Mouse (Mus musculus) MEL (cell line): ENCODE measurements at regions not wholly inside any gene's neighbourhood (a gene's known extent, or its start where the extent isn't known, plus 50 kb on each side); places are given as distances from the start of the nearest gene placed in this dataset.

Source experiments
- DNase-seq: peaks from one replicate; pipeline ENCODE4 v3.0.0; 2011; ENCODE audit warnings: low read depth, low spot score
- H3K27ac ChIP-seq: 2 replicates; pipeline ENCODE4 v1.5.1; 2012; ENCODE audit warnings: low read depth, mild to moderate bottlenecking, control low read depth, low read length, moderate library complexity; ENCODE audit not compliant: control insufficient read depth
- H3K27me3 ChIP-seq, 2 experiments: fragments of 150-350 bp in 1 of 2; sonication (generic) in 1 of 2; 2 replicates each; pipeline ENCODE4 v1.6.1; 2012; ENCODE audit warnings: low read length in 2 of 2, mild to moderate bottlenecking in 2 of 2, improper control_type of control experiment in 1 of 2, moderate library complexity in 1 of 2; ENCODE audit not compliant: insufficient read depth in 2 of 2, control insufficient read depth in 1 of 2
- H3K36me3 ChIP-seq, 2 experiments: 2 replicates each; pipeline ENCODE4 v1.6.1; 2012 to 2014; ENCODE audit warnings: low read length in 2 of 2, improper control_type of control experiment in 1 of 2, inconsistent platforms in 1 of 2, mild to moderate bottlenecking in 1 of 2; ENCODE audit not compliant: insufficient read depth in 2 of 2, control insufficient read depth in 1 of 2
- H3K4me1 ChIP-seq, 2 experiments: fragments of 150-350 bp in 1 of 2; sonication (generic) in 1 of 2; 2 replicates each; pipeline ENCODE4 v1.6.1; 2012; ENCODE audit warnings: low read length in 2 of 2, improper control_type of control experiment in 1 of 2, mild to moderate bottlenecking in 1 of 2; ENCODE audit not compliant: insufficient read depth in 2 of 2, control insufficient read depth in 1 of 2
- H3K4me3 ChIP-seq, 2 experiments: fragments of 150-350 bp in 1 of 2; sonication (generic) in 1 of 2; 2 replicates each; pipeline ENCODE4 v1.5.1; 2012; ENCODE audit warnings: low read depth in 2 of 2, low read length in 2 of 2, mild to moderate bottlenecking in 2 of 2, moderate library complexity in 2 of 2, control low read depth in 1 of 2, improper control_type of control experiment in 1 of 2; ENCODE audit not compliant: control insufficient read depth in 1 of 2, insufficient read depth in 1 of 2
- H3K79me2 ChIP-seq: 2 replicates; pipeline ENCODE4 v1.6.1; 2012; ENCODE audit warnings: mild to moderate bottlenecking, low read length, moderate library complexity; ENCODE audit not compliant: control insufficient read depth, poor library complexity, insufficient read depth
- H3K9ac ChIP-seq: 2 replicates; pipeline ENCODE4 v1.6.1; 2012; ENCODE audit warnings: low read depth, mild to moderate bottlenecking, control low read depth, low read length, moderate library complexity; ENCODE audit not compliant: control insufficient read depth, poor library complexity, severe bottlenecking
- H3K9me3 ChIP-seq: fragments of 150-350 bp; sonication (generic); replicated peaks from 2 replicates; pipeline ENCODE4 v1.6.1; 2012; ENCODE audit warnings: mild to moderate bottlenecking, low read length, improper control_type of control experiment, moderate library complexity; ENCODE audit not compliant: insufficient read depth
- BHLHE40 ChIP-seq: IDR thresholded peaks from 2 replicates; pipeline ENCODE4 v1.6.1; 2012; ENCODE audit warnings: low read depth, mild to moderate bottlenecking, inconsistent platforms, low read length, improper control_type of control experiment, borderline replicate concordance
- CTCF ChIP-seq, 3 experiments: IDR thresholded peaks in 2 of 3; conservative IDR thresholded peaks in 1 of 3; 2 replicates each; pipeline ENCODE4 v1.5.1; 2011 to 2012; ENCODE audit warnings: low read length in 3 of 3, low read depth in 2 of 3, mild to moderate bottlenecking in 2 of 3, improper control_type of control experiment in 1 of 3, inconsistent platforms in 1 of 3, mixed read lengths in 1 of 3, moderate library complexity in 1 of 3; ENCODE audit not compliant: control insufficient read depth in 1 of 3, insufficient read depth in 1 of 3, poor library complexity in 1 of 3, severe bottlenecking in 1 of 3
- GABPA ChIP-seq: IDR thresholded peaks from 2 replicates; pipeline ENCODE4 v1.6.1; 2012; ENCODE audit warnings: low read depth, mild to moderate bottlenecking, inconsistent platforms, low read length, improper control_type of control experiment, moderate library complexity
- GATA1 ChIP-seq: IDR thresholded peaks from 2 replicates; pipeline ENCODE4 v1.6.1; 2011; ENCODE audit warnings: low read depth, low read length, improper control_type of control experiment
- HCFC1 ChIP-seq: IDR thresholded peaks from 2 replicates; pipeline ENCODE4 v1.6.1; 2012; ENCODE audit warnings: low read depth, mild to moderate bottlenecking, inconsistent platforms, low read length, improper control_type of control experiment, moderate library complexity
- JUND ChIP-seq: IDR thresholded peaks from 2 replicates; pipeline ENCODE4 v1.6.1; 2011; ENCODE audit warnings: low read depth, mild to moderate bottlenecking, improper control_type of control experiment, low read length
- MYB ChIP-seq: IDR thresholded peaks from 2 replicates; pipeline ENCODE4 v1.6.1; 2011; ENCODE audit warnings: mild to moderate bottlenecking, low read depth, low read length, improper control_type of control experiment
- NELFE ChIP-seq: IDR thresholded peaks from 2 replicates; pipeline ENCODE4 v1.6.1; 2011; ENCODE audit warnings: low read depth, low read length, improper control_type of control experiment
- POLR2AphosphoS2 ChIP-seq: IDR thresholded peaks from 2 replicates; pipeline ENCODE4 v1.6.1; 2011; ENCODE audit warnings: low read length, improper control_type of control experiment
- POLR2AphosphoS5 ChIP-seq: IDR thresholded peaks from 2 replicates; pipeline ENCODE4 v1.6.1; 2012; ENCODE audit warnings: low read depth, borderline replicate concordance, mild to moderate bottlenecking, inconsistent platforms, low read length, moderate library complexity, mixed read lengths
- RAD21 ChIP-seq: IDR thresholded peaks from 2 replicates; pipeline ENCODE4 v1.6.1; 2011; ENCODE audit warnings: mild to moderate bottlenecking, low read depth, low read length, improper control_type of control experiment
- SMC3 ChIP-seq: IDR thresholded peaks from 2 replicates; pipeline ENCODE4 v1.6.1; 2011; ENCODE audit warnings: low read depth, low read length, improper control_type of control experiment
- TAL1 ChIP-seq: IDR thresholded peaks from 2 replicates; pipeline ENCODE4 v1.6.1; 2012; ENCODE audit warnings: mild to moderate bottlenecking, inconsistent platforms, low read length, moderate library complexity, mixed read lengths
- USF1 ChIP-seq: IDR thresholded peaks from 2 replicates; pipeline ENCODE4 v1.6.1; 2014; ENCODE audit warnings: low read depth, mild to moderate bottlenecking, inconsistent platforms, low read length, improper control_type of control experiment, moderate library complexity
- ZC3H11A ChIP-seq: IDR thresholded peaks from 2 replicates; pipeline ENCODE4 v1.6.1; 2012; ENCODE audit warnings: low read depth, mild to moderate bottlenecking, inconsistent platforms, low read length, improper control_type of control experiment
- ZKSCAN1 ChIP-seq: IDR thresholded peaks from 2 replicates; pipeline ENCODE4 v1.6.1; 2012; ENCODE audit warnings: low read depth, mild to moderate bottlenecking, inconsistent platforms, low read length, improper control_type of control experiment, moderate library complexity

DNA sequence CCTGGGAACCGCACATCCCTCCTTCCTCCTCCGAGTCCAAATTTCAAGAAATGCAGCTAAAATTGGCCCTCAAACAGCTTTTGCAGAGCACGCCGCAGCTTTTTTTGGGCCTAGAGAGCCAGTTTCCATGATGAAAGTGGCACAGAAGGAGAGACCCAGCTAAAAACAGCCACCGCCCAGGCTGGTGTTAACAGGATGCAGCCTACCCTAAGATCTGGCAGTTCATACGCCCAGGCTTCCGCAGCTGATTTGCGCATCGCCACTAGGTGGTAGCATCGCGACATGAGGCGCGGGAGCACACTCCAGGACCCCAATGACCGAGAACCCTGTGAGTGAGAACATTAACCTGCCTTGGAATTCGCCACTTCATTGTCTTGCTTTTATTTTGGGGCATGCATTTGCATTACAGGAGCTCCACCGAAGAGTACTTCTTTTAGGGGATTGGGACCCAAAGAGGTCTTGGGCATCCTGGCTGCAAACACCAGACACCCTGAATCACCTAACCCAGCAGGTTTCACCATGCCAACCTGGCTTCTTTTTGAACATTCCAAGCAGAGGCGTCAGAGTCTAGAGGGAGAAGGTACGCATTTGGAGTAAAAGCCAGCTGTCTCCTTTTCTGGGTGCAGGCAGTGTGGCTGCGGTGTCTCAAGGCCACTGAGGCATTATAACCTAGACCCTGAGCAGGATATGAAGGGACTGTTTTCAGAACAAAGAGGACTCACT, 179.6 kb downstream of the 1810013L24Rik start:
- TF ChIP-seq ZC3H11A, result peak; percentile 44; the same call in 1 of the 2 replicates
- peak; percentile 64 for TF ChIP-seq SMC3
- TF ChIP-seq RAD21, result peak; percentile 76
- TF ChIP-seq CTCF (IDR thresholded peaks at IDR 0.05 in 2 of 3, conservative IDR thresholded peaks at IDR 0.05 in 1 of 3; ENCODE audit: control insufficient read depth in 1 of 3, insufficient read depth in 1 of 3, low read depth in 2 of 3, low read length in 3 of 3, poor library complexity in 1 of 3, severe bottlenecking in 1 of 3), result peak; percentile 57 to 82 (median 67)
- no peak for TF ChIP-seq ZKSCAN1
- no peak overlapping the region for H3K9ac ChIP-seq
- H3K4me3 ChIP-seq, result no peak overlapping the region
- no peaks in the 10 kb centered on the region for H3K36me3 ChIP-seq
- no peaks in the 10 kb centered on the region for H3K9me3 ChIP-seq
- DNase-seq, result peak; percentile 42
- H3K79me2 ChIP-seq, result no peaks in the 10 kb centered on the region
- no peaks in the 10 kb centered on the region for H3K27me3 ChIP-seq
- no peaks in the 10 kb centered on the region for H3K4me1 ChIP-seq
- H3K27ac ChIP-seq, result no peak overlapping the region

DNA sequence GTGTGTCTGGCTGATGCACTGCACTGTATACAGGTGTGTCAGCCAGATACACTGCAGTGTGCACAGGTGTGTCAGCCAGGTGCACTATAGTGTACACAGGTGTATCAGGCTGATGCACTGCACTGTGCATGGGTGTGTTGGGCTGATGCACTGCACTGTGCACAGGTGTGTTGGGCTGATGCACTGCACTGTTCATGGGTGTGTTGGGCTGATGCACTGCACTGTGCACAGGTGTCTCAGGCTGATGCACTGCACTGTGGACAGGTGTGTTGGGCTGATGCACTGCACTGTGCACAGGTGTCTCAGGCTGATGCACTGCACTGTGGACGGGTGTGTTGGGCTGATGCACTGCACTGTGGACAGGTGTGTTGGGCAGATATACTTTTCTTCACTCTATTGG, 181.2 kb downstream of the 1810013L24Rik start:
- H3K9me3 ChIP-seq, result no peaks in the 10 kb centered on the region
- H3K36me3 ChIP-seq, result no peaks in the 10 kb centered on the region
- H3K4me1 ChIP-seq, result no peaks in the 10 kb centered on the region
- no peak for DNase-seq
- H3K4me3 ChIP-seq, result no peak overlapping the region
- H3K27ac ChIP-seq, result no peak overlapping the region
- no peak overlapping the region for H3K9ac ChIP-seq
- no peaks in the 10 kb centered on the region for H3K79me2 ChIP-seq
- no peaks in the 10 kb centered on the region for H3K27me3 ChIP-seq
- no peak for TF ChIP-seq JUND
- TF ChIP-seq POLR2AphosphoS5, result peak; percentile 76; the same call in 1 of the 2 replicates
- no peak for TF ChIP-seq MYB

DNA sequence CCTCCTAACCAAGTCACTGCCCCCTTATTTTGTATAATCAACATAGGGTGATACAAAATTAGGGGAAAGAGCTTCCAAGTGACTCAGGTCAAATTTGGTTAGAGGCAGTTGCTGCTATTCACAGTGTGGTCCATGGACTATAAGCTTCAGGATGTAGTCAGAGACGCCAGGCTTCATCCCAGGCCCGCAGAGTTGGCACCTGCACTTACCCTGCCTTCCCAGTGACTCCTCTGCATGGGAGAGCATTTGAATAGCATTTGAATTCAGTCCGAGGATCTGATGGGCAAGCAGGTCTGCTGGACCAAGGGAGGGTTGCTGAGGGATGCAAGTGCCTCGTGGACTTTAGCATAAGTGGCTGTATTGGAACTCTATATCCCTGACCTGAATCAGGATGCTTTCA, 181.8 kb downstream of the 1810013L24Rik start:
- no peaks in the 10 kb centered on the region for H3K9me3 ChIP-seq
- no peak overlapping the region for H3K9ac ChIP-seq
- H3K4me3 ChIP-seq, result no peak overlapping the region
- no peaks in the 10 kb centered on the region for H3K36me3 ChIP-seq
- H3K79me2 ChIP-seq, result no peaks in the 10 kb centered on the region
- DNase-seq, result no peak
- no peak overlapping the region for H3K27ac ChIP-seq
- H3K27me3 ChIP-seq, result no peaks in the 10 kb centered on the region
- TF ChIP-seq USF1 (no peak), BHLHE40 (no peak), TAL1 (no peak), NELFE (no peak), POLR2AphosphoS2 (no peak), HCFC1 (no peak), JUND (no peak), GABPA (no peak), GATA1 (no peak)
- no peaks in the 10 kb centered on the region for H3K4me1 ChIP-seq
